Comparison of ENCODE assay signal across 17 mouse cellular contexts in the genomic region with DNA sequence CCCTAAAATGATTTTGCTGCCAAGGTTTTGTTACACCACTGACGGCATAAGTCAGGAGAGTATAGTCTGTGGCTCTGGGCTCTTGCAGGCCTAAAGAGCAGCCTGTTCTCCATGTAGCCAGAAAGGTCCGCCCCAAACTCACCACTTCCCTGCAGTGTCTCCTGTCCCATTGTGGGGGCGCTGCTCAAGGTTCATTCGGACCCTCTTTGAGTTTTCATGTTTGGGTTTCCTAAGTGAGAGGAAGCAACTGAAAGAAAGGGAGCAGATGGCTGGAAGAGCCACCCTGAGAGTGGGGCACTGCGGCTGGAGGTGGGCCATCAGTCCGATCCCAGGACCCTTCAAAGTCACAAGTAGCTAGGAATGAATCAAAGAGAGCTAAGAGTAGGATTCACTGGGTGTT. TPM values are rescaled to one million over a fixed set of nuclear protein-coding genes. Genes with fewer than 3 reads are reported as not detected.
DNase-seq lines count a peak whose midpoint lies in the region; ATAC-seq and TF ChIP-seq lines count a peak whose summit lies in the region.
"Had no signal": no experiment of that assay in that cellular context is flagged by ENCODE, and none has a peak within 500 bp of the region (broad histone marks: within the 10 kb centered on the region; RNA-seq: fewer than 3 reads in every experiment).

No protein-coding gene starts in this region.

- ATAC-seq in forebrain, embryonic 15.5 days (replicated peaks): no peak
- no peak for ATAC-seq in midbrain, embryonic 11.5 days (ENCODE audit: low FRiP score)
- no peak for ATAC-seq in inflammation-experienced regulatory T-cells, adult 6 months
- ATAC-seq in intestine, embryonic 15.5 days: no peak

- no peak for DNase-seq in layer of hippocampus, adult 2 months (ENCODE audit: low spot score in 2 of 2)
- DNase-seq in layer of hippocampus, adult 11-12 months (ENCODE audit: low spot score): no peak
- peak; percentile 86 for DNase-seq in midbrain, embryonic 11.5 days (ENCODE audit: low spot score, missing footprints)
- no peak for DNase-seq in cerebellum, adult 9-11 months
- no peak for DNase-seq in thymus, adult 2 months
- DNase-seq: cerebellum, adult 11 months; kidney, adult 9 months; liver; lung, embryonic 14.5 days; spleen, adult 18-20 months had no signal

- TF ChIP-seq CTCF in layer of hippocampus, adult 2 months (conservative IDR thresholded peaks at IDR 0.05): no peak
- no peak for TF ChIP-seq CTCF in thymus, adult 2 months (IDR thresholded peaks at IDR 0.05; ENCODE audit: borderline replicate concordance, control insufficient read depth, extremely low read depth, insufficient read depth, low read length, poor library complexity)

- TF ChIP-seq POLR2A in thymus, adult 2 months (IDR thresholded peaks at IDR 0.05; ENCODE audit: control insufficient read depth, extremely low read depth, insufficient read depth, low read length, poor library complexity): no peak

- H3K4me3 ChIP-seq in layer of hippocampus, adult 2 months: no peak overlapping the region
- H3K4me3 ChIP-seq in forebrain, embryonic 15.5 days: no peak overlapping the region
- no peak overlapping the region for H3K4me3 ChIP-seq in midbrain, embryonic 11.5 days (ENCODE audit: low read depth, low read length)
- no peak overlapping the region for H3K4me3 ChIP-seq in thymus, adult 2 months (ENCODE audit: control insufficient read depth, insufficient read depth, low read length)
- no peak overlapping the region for H3K4me3 ChIP-seq in intestine, embryonic 15.5 days (replicated peaks)

- no peaks in the 10 kb centered on the region for H3K9me3 ChIP-seq in forebrain, embryonic 15.5 days
- no peaks in the 10 kb centered on the region for H3K9me3 ChIP-seq in midbrain, embryonic 11.5 days (ENCODE audit: control insufficient read depth, low read length)
- H3K9me3 ChIP-seq in intestine, embryonic 15.5 days: no peaks in the 10 kb centered on the region

- H3K36me3 ChIP-seq in forebrain, embryonic 15.5 days: no peaks in the 10 kb centered on the region
- H3K36me3 ChIP-seq in midbrain, embryonic 11.5 days (ENCODE audit: control insufficient read depth, insufficient read depth, low read length): no peaks in the 10 kb centered on the region
- no peaks in the 10 kb centered on the region for H3K36me3 ChIP-seq in thymus, adult 2 months (ENCODE audit: control insufficient read depth, insufficient read depth, low read length)
- no peaks in the 10 kb centered on the region for H3K36me3 ChIP-seq in intestine, embryonic 15.5 days
- H3K36me3 ChIP-seq: G1E had no signal

- H3K27me3 ChIP-seq in forebrain, embryonic 15.5 days: no peaks in the 10 kb centered on the region
- peaks cover 9% of the 10 kb centered on the region for H3K27me3 ChIP-seq in midbrain, embryonic 11.5 days (ENCODE audit: control insufficient read depth, insufficient read depth, low read length)
- H3K27me3 ChIP-seq in thymus, adult 2 months (ENCODE audit: control insufficient read depth, insufficient read depth, low read length): peaks cover 8% of the 10 kb centered on the region; the same call in 1 of the 2 replicates
- H3K27me3 ChIP-seq in intestine, embryonic 15.5 days (replicated peaks): peaks cover 50% of the 10 kb centered on the region

- H3K4me1 ChIP-seq in forebrain, embryonic 15.5 days: peaks cover 38% of the 10 kb centered on the region
- H3K4me1 ChIP-seq in midbrain, embryonic 11.5 days (ENCODE audit: control insufficient read depth, insufficient read depth, low read length): peaks cover 37% of the 10 kb centered on the region
- H3K4me1 ChIP-seq in thymus, adult 2 months (replicated peaks; ENCODE audit: control insufficient read depth, insufficient read depth, low read length): no peaks in the 10 kb centered on the region
- H3K4me1 ChIP-seq in intestine, embryonic 15.5 days (replicated peaks): peaks cover under 1% of the 10 kb centered on the region; the same call in 1 of the 2 replicates

- no peak overlapping the region for H3K4me2 ChIP-seq in forebrain, embryonic 15.5 days (replicated peaks)
- H3K4me2 ChIP-seq in midbrain, embryonic 11.5 days: no peak overlapping the region
- H3K4me2 ChIP-seq in intestine, embryonic 15.5 days (replicated peaks): no peak overlapping the region
- H3K4me2 ChIP-seq: lung, embryonic 14.5 days had no signal

- WGBS in forebrain, embryonic 15.5 days: 58% methylated on average over 6 of the region's 6 CpGs
- 57% methylated on average over 6 of the region's 6 CpGs for WGBS in midbrain, embryonic 11.5 days
- WGBS in thymus, adult 2 months: 69% methylated on average over 6 of the region's 6 CpGs
- WGBS in intestine, embryonic 15.5 days: 57% methylated on average over 6 of the region's 6 CpGs

- H3K9ac ChIP-seq in forebrain, embryonic 15.5 days (replicated peaks): no peak overlapping the region
- H3K9ac ChIP-seq in midbrain, embryonic 11.5 days (ENCODE audit: low read length): no peak overlapping the region
- no peak overlapping the region for H3K9ac ChIP-seq in intestine, embryonic 15.5 days
- H3K9ac ChIP-seq: lung, embryonic 14.5 days had no signal

- H3K27ac ChIP-seq in layer of hippocampus, adult 2 months: peak overlapping the region; percentile 89
- peak overlapping the region; percentile 90 for H3K27ac ChIP-seq in forebrain, embryonic 15.5 days (replicated peaks)
- peak overlapping the region; percentile 31 for H3K27ac ChIP-seq in midbrain, embryonic 11.5 days (ENCODE audit: low read depth, low read length)
- H3K27ac ChIP-seq in thymus, adult 2 months (ENCODE audit: control insufficient read depth, insufficient read depth, low read length): no peak overlapping the region
- H3K27ac ChIP-seq in intestine, embryonic 15.5 days: no peak overlapping the region
- H3K27ac ChIP-seq: stomach, postnatal 0 days had no signal

RNA-seq across cellular contexts. Expression of gene Sox2, which starts 13.2 kb away (rescaled TPM):
- total RNA-seq in layer of hippocampus, adult 2 months (2021): 10 to 100 TPM; 41.1 to 45.9 TPM
- polyA plus RNA-seq in forebrain, embryonic 15.5 days (2015; fragmentation: Nextera tagmentation; extraction: Ambion mirVana): 39.7 and 42.3 TPM in 2 replicates
- polyA plus RNA-seq in midbrain, embryonic 11.5 days (2014; fragmentation: Nextera tagmentation; extraction: Ambion mirVana): 48.7 and 49.5 TPM in 2 replicates
- polyA plus RNA-seq in inflammation-experienced regulatory T-cells, adult 6 months (2017; shearing (Covaris generic)): not detected
- polyA plus RNA-seq in thymus, adult 2 months (2012; rRNA removed): 0.08 and 0.19 TPM in 2 replicates
- polyA plus RNA-seq in intestine, embryonic 15.5 days (2015; fragmentation: Nextera tagmentation; extraction: Ambion mirVana): 0.62 and 0.89 TPM in 2 replicates
- total RNA-seq: hematopoietic stem cell, adult 5-6 weeks; megakaryocyte, adult 5-6 weeks had no signal
- polyA plus RNA-seq: G1E had no signal

Comparison
In these comparisons a context has a peak if more than half of its experiments do, and no peak if none do; other contexts are left out.
1. H3K27ac ChIP-seq: peak in layer of hippocampus, adult 2 months (single experiment), forebrain, embryonic 15.5 days (single experiment) and midbrain, embryonic 11.5 days (single experiment); none in thymus, adult 2 months (single experiment) and intestine, embryonic 15.5 days (single experiment).
2. RNA of gene Sox2, which starts 13.2 kb away (polyA plus RNA-seq): 48.7 to 49.5 TPM in midbrain, embryonic 11.5 days and 39.7 to 42.3 TPM in forebrain, embryonic 15.5 days; 0.62 to 0.89 TPM in intestine, embryonic 15.5 days, 0.08 to 0.19 TPM in thymus, adult 2 months and not detected in inflammation-experienced regulatory T-cells, adult 6 months; every median in the first group is over 10 times any median in the second.